Mouse (Mus musculus) CD4-positive, CD25-positive, alpha-beta regulatory T cell, adult 2 months (primary cell): Measurements from ENCODE around the gene Dab1.

Experiments
- DNase-seq: peaks from one replicate; pipeline ENCODE4 v3.0.0-alpha.2; 2012; ENCODE audit warnings: low read depth, low spot score

Dab1 gene

GRCm38 (mm10) chr4:103822669-103823068 is 203.5 kb downstream of the Dab1 start:
- no peak for DNase-seq

- no peak for DNase-seq
Measured at GRCm38 (mm10) chr4:103838377-103838776, 219.2 kb downstream of the Dab1 start.

GRCm38 (mm10) chr4:103839541-103839940 is 220.4 kb downstream of the Dab1 start:
- DNase-seq = no peak

DNA sequence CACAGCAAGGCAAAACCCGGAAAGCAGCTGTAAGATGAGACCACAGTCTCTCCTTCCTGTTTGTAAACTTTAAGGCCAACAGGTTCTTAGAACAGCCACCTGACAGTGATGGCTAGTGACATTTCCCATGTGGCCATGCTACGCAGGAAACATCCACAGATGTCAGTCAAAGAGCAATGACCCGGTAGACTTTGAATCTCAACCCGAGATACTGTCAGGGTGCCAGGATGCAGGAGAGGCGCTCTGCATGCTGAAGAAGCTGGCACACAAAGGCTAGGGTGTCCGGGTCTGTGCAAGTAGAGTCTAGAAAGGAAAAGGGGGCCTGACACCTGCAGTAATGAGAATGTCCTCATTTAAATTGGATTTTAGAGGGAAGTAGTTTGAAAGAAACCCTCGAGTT is 222.0 kb downstream of the Dab1 start:
- DNase-seq = no peak

DNA sequence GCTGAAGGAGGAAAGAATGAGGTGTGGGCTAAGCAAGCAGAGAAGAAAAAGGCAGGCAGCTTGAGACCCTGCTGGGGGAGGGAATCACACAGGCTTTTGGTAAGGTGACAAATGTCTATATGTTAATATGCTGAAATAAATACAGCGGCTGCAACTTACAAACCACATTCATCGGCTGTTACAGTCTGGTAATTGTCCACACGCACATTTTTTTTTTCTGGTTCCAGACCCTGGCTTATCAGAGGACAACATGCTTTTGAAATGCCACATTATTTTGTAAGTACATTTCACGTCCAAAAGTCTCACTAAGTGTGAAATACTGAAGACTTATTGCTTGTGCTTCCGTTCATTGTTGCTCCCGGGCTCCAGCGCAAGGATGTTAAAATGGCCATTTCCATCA is 225.5 kb downstream of the Dab1 start:
- no peak for DNase-seq

DNA sequence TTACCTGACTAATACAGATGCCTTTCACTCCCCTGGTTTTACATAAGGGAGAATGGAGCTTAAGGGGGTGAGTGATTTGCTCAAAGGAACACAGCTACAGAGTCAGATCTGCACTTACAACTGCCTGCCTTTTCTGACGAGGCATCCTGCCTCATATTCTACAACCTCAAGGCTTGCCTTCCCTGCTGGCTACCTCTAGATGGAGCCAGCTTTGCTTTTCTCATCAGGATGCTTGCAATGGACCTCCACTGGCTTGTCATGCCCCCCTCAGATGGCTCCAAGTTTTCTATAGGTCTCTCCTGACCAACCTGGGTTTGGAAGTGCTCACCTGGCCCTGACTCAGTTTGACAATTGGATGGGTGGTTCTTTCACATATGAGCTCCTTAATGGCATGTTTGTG is 238.0 kb downstream of the Dab1 start:
- DNase-seq = no peak

DNA sequence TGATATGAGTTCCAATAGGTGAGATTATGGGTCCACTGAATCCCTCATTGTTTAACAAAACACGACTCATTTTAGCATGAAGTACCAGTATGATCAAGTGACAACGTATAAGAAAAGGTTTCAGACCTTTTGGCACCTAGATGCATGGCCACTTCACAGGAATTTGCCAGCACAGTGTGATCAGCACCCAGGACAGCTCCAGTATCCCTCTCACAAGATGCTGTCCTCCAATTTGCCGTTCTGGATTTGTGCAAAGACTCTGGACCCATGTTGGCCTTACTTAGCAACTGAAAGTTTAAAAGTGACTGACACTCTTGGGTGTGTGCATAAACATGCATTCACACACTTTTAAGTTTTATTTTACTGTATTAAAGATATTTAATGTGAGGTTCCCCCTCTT is 256.4 kb downstream of the Dab1 start:
- DNase-seq = no peak

DNA sequence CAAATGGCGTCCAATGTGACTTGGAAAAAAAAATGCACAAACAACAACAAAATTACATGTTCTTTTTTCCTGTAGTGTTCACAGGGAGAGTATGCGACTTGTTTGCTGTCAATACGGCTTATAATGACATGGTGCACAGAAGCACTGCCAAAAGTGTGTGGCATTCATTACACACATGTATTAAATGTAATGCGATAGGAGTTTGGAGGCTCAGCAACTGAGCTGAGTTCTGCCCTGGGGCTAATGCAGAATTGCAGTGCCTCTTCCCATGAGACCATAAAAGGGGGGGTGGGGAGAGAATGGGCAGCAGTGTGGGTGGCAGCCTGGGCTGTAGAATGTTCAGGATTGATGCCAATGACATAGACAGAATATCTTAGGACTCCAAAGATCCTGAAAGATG is 259.7 kb downstream of the Dab1 start:
- DNase-seq = no peak

DNA sequence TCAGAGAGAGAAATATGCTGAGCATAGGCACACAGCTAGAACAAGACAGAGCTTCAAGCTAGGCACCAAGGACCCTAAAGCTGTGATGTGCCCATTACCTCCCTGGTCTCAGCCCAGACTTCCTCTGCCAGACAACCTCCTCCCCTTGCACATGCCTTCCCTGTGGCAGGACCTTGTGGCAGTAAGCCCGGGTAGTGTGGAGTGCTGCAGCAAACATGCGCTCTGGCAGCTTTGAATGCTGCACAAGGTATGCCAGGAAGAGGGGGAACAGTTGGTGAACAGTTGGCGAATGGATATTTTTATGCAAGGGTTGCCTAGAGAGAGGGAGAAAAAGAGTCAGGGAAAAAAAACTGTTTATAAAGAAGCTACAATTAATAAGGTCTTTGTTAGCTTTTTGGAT is 262.5 kb downstream of the Dab1 start:
- no peak for DNase-seq

DNA sequence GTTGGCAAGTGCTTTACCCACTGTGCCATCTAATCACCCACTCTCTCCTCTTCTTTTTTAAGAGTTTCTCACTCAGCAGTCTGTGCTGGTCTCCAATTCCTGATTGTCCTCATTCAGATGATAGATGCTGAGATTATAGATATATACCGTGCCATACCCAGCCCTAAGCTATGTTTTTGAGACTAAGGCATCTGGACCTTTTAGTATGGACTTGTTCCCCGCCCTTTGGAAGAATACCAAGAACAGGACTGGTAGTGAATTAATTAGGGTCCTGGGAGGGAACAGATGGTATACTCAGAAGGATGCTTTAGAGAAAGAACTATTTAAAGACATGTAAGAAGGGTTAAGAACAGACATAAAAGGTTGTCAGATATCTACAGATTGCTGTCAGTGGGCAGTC is 268.9 kb downstream of the Dab1 start:
- no peak for DNase-seq

DNA sequence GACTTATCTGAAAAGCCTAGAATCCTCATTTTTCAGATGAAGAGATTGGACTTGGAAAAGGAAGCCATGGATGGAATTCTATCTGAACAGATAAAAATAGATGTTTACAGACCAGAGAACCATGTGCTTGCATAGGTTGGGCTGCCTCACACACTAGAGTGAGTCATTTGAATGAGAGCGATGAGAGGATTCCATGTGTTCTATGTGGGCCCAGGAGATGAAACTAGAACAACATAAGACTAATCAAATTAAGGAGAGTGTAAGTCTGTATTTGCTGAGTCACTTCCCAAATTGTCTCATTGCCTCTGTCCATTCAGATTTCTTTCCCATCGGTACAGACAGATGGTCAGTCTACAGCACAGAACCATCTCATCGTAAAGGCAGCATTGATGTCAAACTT is 270.0 kb downstream of the Dab1 start:
- no peak for DNase-seq

DNA sequence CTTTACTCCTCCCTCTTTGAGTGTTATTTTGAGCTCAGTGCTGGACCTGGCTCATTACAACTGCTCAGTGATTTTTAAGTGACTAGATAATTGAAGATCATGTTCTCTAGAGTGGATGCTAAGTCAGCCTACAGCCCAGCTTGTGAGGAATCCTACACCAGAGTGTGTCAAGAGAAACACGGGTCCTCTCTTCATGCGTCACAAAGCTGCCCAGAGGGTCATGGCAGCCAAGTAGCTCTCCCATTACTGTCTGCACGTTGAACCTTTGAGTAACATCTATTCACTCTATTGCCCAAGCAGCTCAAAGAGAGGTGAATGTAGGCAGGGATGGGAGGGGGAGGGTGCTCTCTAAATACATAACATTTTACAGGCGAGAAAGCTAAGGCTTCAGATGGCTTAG is 277.6 kb downstream of the Dab1 start:
- no peak for DNase-seq

GRCm38 (mm10) chr4:103897702-103898101 is 278.5 kb downstream of the Dab1 start:
- DNase-seq = no peak

- no peak for DNase-seq
Measured at GRCm38 (mm10) chr4:103911441-103911840, 292.3 kb downstream of the Dab1 start.

- no peak for DNase-seq
Measured at GRCm38 (mm10) chr4:103912071-103912470, 292.9 kb downstream of the Dab1 start.

DNA sequence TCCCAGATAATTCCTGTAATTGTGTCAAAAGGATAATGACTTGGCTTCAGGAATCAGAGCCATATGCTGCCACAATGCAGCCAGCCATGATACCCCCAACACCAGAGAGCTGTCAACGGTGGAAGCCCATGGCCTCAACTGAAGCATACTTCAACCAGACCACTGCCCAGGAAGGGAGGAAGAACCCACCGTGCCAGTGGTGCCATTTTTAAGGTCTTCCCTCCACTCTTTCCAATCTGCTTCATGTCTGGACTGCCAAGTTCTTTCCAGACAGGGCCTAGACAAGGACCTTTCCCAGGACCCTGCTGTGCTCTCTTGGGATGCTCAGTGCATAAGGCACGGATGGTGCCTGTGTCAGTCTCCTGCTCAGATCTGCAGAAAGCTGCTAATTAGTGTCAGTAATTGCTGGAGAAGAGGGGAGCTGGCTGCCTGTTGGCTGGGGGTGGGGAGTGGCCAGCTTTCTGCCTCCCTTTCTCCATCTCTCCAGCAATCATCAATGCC is 303.3 kb downstream of the Dab1 start:
- DNase-seq = no peak

- DNase-seq = no peak
Measured at GRCm38 (mm10) chr4:103926682-103927081, 307.5 kb downstream of the Dab1 start.

- no peak for DNase-seq
Measured at GRCm38 (mm10) chr4:103929631-103930030, 310.5 kb downstream of the Dab1 start.

- no peak for DNase-seq
Measured at GRCm38 (mm10) chr4:103934364-103934763, 315.2 kb downstream of the Dab1 start.

GRCm38 (mm10) chr4:103948255-103948654 is 329.1 kb downstream of the Dab1 start:
- no peak for DNase-seq

DNA sequence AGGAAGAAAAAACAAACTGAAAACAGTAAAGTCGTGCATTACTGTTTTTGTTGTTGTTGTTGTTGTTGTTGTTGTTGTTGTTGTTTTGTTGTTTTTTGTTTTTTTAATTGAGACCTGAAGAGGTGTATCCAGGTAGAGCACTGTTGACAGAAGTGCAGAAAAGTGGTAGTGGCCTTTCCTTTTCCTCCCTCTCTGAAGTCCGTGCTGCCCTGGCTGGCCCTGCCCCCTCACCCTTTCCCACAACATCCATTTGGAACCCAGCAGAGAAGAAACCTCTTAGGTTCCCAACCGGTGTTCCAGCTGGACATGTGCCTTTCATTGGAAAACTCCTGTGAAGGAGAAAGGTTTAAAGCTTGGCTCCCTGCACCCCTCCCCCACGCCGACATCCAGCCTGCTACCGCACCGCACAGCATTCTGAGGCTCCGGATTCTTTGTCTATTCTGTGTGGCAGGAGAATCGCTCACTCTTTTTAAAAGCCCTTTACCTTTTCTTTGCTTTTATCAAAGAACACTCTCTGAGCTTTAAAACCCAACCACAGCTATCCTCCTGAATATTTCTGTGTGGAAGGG is 334.6 kb downstream of the Dab1 start:
- DNase-seq = no peak

DNA sequence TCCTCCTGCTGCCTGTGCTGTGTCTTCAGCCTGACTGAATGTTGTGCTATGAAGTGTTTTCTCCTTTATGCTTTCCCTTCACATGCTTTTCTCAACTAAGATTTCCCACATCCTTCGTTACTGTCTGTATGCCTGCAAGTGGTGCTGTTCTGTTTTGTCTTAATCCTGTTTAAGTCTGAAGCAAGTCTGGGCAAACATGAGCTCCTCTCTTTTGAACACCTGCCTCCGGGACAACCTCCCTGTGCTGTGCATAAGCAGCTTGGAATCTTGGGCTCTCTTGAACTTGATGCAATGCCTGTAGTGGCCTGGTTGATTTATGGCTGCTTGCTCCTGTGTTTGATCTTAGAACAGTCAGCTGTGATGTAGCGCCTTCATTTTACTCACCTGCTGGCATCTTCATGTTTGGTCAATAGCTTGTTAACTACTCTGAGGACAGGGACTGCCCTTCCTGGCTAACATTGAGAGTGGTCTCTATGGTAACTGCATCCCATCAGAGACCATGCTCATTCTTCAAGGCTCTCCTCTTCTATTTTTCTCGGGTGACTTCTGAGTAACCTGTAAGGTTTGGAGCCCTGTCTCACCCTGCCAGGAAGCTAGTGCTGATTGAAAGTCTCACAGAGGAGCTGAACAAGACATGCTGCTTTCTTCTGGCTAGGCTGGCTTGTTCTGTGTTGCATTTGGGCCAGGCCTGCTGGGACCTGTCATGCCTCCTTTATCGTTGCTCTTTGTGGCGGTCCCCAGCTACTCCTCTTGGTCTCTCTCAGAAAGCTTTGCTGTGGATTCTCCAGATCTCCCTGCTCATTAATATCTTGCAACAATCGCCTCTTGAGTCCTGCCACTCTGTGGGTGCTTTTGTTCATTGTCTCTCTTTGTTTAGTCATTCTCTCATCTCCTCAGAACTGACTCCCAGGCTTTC is 342.2 kb downstream of the Dab1 start:
- no peak for DNase-seq

DNA sequence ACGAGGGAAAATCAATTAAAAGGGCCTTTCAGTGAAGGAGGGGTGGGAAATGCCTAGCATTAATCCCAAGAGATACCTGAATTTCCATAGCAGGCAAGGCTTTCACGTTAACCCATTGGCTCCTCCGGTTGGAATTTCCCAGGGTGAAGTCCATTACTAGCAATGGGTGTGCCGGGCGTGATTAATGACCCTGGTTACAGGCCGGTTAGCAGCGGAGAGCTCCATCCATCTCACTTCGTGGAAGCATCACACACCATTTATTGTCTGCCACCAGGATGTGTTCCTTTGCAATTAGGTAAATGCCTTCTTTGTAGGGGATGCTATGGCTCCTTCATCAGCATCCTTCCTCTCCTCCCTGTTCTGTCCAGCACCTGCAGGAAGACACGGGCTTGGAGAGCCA is 350.7 kb downstream of the Dab1 start:
- DNase-seq = no peak
